Mouse (Mus musculus) cortical plate, adult 2 months (tissue): ENCODE data around the gene Stard3.

Experiments used
- CTCF ChIP-seq: fragments of 200-500 bp; IDR thresholded peaks from 2 replicates; pipeline ENCODE4 v1.5.1; 2011; ENCODE audit warnings: mild to moderate bottlenecking, control low read depth, low read length; ENCODE audit not compliant: insufficient read depth; ENCODE audit errors: extremely low read depth
- POLR2A ChIP-seq: fragments of 200-500 bp; IDR thresholded peaks from 2 replicates; pipeline ENCODE4 v1.6.1; 2011; ENCODE audit warnings: mild to moderate bottlenecking, low read length, control low read depth; ENCODE audit not compliant: insufficient read depth; ENCODE audit errors: extremely low read depth

DNA sequence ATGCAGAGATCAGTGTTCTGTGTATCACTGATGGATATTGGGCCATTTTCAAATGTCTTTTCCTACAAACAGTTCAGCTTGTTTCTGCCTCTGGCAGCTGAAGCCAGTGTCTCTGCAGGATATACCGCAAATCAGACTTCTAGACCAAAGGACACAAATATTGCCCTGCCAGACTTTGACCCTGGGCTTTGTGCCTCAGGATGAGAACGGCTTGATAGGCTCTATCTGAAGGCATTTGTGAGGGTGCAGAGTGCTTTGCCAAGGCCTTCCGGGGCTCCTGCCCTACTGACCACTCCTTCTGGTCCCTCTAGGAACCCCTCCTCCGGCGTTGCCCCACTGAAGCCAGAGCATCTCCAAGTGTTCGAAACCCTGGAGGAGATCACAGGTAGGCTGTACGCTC, 68.4 kb downstream of the Stard3 start:
- TF ChIP-seq CTCF (no peak), POLR2A (no peak)
